ENCODE assay signal across 26 mouse cellular contexts in genomic region chr8:44799513-44799912, GRCm38 (mm10).
"Had no signal": no experiment of that assay in that cellular context is flagged by ENCODE, and none has a peak within 500 bp of the region (broad histone marks: within the 10 kb centered on the region; RNA-seq: fewer than 3 reads in every experiment).

No protein-coding gene starts in this region.

- H3K4me3 ChIP-seq: gastrocnemius, adult 2 months; heart, embryonic 10.5 days; heart, embryonic 12.5 days; hindbrain, embryonic 10.5 days; hindbrain, embryonic 12.5 days; intestine, embryonic 15.5 days; layer of hippocampus, adult 2 months; left cerebral cortex, adult 2 months; limb, embryonic 10.5 days; limb, embryonic 12.5 days; liver, embryonic 13.5 days had no signal

- H3K27ac ChIP-seq: gastrocnemius, adult 2 months; heart, embryonic 10.5 days; hindbrain, embryonic 10.5 days; hindbrain, embryonic 12.5 days; hindbrain, embryonic 14.5 days; intestine, embryonic 15.5 days; layer of hippocampus, adult 2 months; left cerebral cortex, adult 2 months; limb, embryonic 10.5 days; limb, embryonic 12.5 days; liver, embryonic 13.5 days had no signal

- H3K36me3 ChIP-seq: heart, embryonic 10.5 days; heart, embryonic 12.5 days; hindbrain, embryonic 10.5 days; hindbrain, embryonic 12.5 days; intestine, embryonic 15.5 days; limb, embryonic 10.5 days; limb, embryonic 12.5 days; liver, embryonic 13.5 days had no signal

- ATAC-seq: hindbrain, embryonic 16.5 days; inflammation-experienced regulatory T-cells, adult 6 months; intestine, embryonic 15.5 days; intestine, postnatal 0 days had no signal

- H3K9ac ChIP-seq: heart, embryonic 12.5 days; hindbrain, embryonic 12.5 days; hindbrain, embryonic 14.5 days; intestine, embryonic 15.5 days; limb, embryonic 12.5 days; liver, embryonic 13.5 days had no signal

- H3K27me3 ChIP-seq: heart, embryonic 12.5 days; hindbrain, embryonic 12.5 days; intestine, embryonic 15.5 days; limb, embryonic 12.5 days; liver, embryonic 13.5 days had no signal

- H3K4me2 ChIP-seq: heart, embryonic 12.5 days; hindbrain, embryonic 12.5 days; hindbrain, embryonic 14.5 days; intestine, embryonic 15.5 days; limb, embryonic 12.5 days; liver, embryonic 11.5 days; liver, embryonic 13.5 days had no signal

- H3K9me3 ChIP-seq: heart, embryonic 10.5 days; heart, embryonic 12.5 days; hindbrain, embryonic 10.5 days; hindbrain, embryonic 12.5 days; intestine, embryonic 15.5 days; limb, embryonic 10.5 days; limb, embryonic 12.5 days had no signal

- DNase-seq: gastrocnemius, adult 2 months; gastrocnemius, postnatal 10 days; gastrocnemius, postnatal 25 days; heart, adult 18-20 months; heart, postnatal 10 days; heart, postnatal 36 days; kidney, adult 2 months; kidney, postnatal 10 days; kidney, postnatal 25 days; kidney, postnatal 4 days; liver; liver, embryonic 13.5 days had no signal

- H3K4me1 ChIP-seq: hindbrain, embryonic 12.5 days; limb, embryonic 12.5 days; liver, embryonic 13.5 days had no signal
